Mouse (Mus musculus) midbrain, embryonic 12.5 days (tissue): Measurements from ENCODE around the gene Inf2. TPM values are rescaled to one million over a fixed set of nuclear protein-coding genes. Genes with fewer than 3 reads are reported as not detected.

Source experiments
- microRNA-seq: library from miRNA; unstranded; fragments of <30 nt; microRNA quantifications from one replicate; pipeline ENCODE4, GENCODE M21; 2017
- polyA plus RNA-seq: library from polyadenylated mRNA; unstranded; fragments of >200 nt; fragmentation: Nextera tagmentation; extraction: Ambion mirVana; gene quantifications from 2 replicates; pipeline ENCODE4 v1.2.1, GENCODE M21; 2016

Inf2 gene
- polyA plus RNA-seq, 1 experiment from 2014 or later: 1.3 TPM

Small RNA genes within 50 kb of the gene (microRNA-seq; reads per million reads assigned to microRNA genes)
- gene Mir6939: 1.4 reads per million

Other genes starting within 250 kb of the Inf2 start
- not detected in 2 replicates for gene A530016L24Rik, start 99.3 kb upstream of the Inf2 start, polyA plus RNA-seq
- 9.7 and 12.0 TPM in 2 replicates for gene Tmem179, start 72.0 kb upstream of the Inf2 start, polyA plus RNA-seq
- 1.5 and 1.9 TPM in 2 replicates for gene Adssl1, start 31.3 kb downstream of the Inf2 start, polyA plus RNA-seq
- gene Siva1, start 55.9 kb downstream of the Inf2 start, polyA plus RNA-seq: 133 and 150 TPM in 2 replicates
- 74.7 and 80.0 TPM in 2 replicates for gene Akt1, start 86.1 kb downstream of the Inf2 start, polyA plus RNA-seq
- 5.2 and 7.3 TPM in 2 replicates for gene Zbtb42, start 90.0 kb downstream of the Inf2 start, polyA plus RNA-seq
- gene Cep170b, start 131.7 kb downstream of the Inf2 start, polyA plus RNA-seq: 15.0 and 16.8 TPM in 2 replicates
- gene Pld4, start 171.9 kb downstream of the Inf2 start, polyA plus RNA-seq: 4.7 and 6.7 TPM in 2 replicates
- gene Ahnak2, start 213.9 kb downstream of the Inf2 start, polyA plus RNA-seq: 0.25 and 0.37 TPM in 2 replicates
- 16.7 and 18.5 TPM in 2 replicates for gene Clba1, start 220.2 kb downstream of the Inf2 start, polyA plus RNA-seq
- gene Cdca4, start 240.6 kb downstream of the Inf2 start, polyA plus RNA-seq: 124 and 132 TPM in 2 replicates